Mouse (Mus musculus): ENCODE results near the gene Arhgef15.
A peak's percentile ranks its signal among the peaks of the same experiment; 100 is the strongest.

Arhgef15 gene

GRCm38 (mm10) chr11:68914566-68914965 lies 42.7 kb downstream of the Arhgef15 start:
- Histone ChIP-seq H3K27me3 (ENCODE audit: control insufficient read depth, insufficient read depth, low read length, poor library complexity, severe bottlenecking) (no peaks in the 10 kb centered on the region; the same call in 1 of the 2 replicates), H3K36me3 (ENCODE audit: control insufficient read depth, insufficient read depth, low read length, poor library complexity, severe bottlenecking) (no peaks in the 10 kb centered on the region)
- no peak for DNase-seq (ENCODE audit: low read depth, low spot score)

- no peaks in the 10 kb centered on the region for H3K36me3 ChIP-seq (ENCODE audit: control insufficient read depth, insufficient read depth, low read length, poor library complexity, severe bottlenecking)
- no peaks in the 10 kb centered on the region; the same call in 1 of the 2 replicates for H3K27me3 ChIP-seq (ENCODE audit: control insufficient read depth, insufficient read depth, low read length, poor library complexity, severe bottlenecking)
- DNase-seq (ENCODE audit: low read depth, low spot score) = no peak
These were observed 45.6 kb downstream of the Arhgef15 start for GRCm38 (mm10) chr11:68911531-68912177.

GRCm38 (mm10) chr11:68908846-68909503 lies 48.3 kb downstream of the Arhgef15 start:
- Histone ChIP-seq H3K27me3 (ENCODE audit: control insufficient read depth, insufficient read depth, low read length, poor library complexity, severe bottlenecking) (no peaks in the 10 kb centered on the region), H3K36me3 (ENCODE audit: control insufficient read depth, insufficient read depth, low read length, poor library complexity, severe bottlenecking) (peaks cover 6% of the 10 kb centered on the region)
- no peak for DNase-seq (ENCODE audit: low read depth, low spot score)

- DNase-seq (ENCODE audit: low read depth, low spot score) = no peak
- H3K27me3 ChIP-seq (ENCODE audit: control insufficient read depth, insufficient read depth, low read length, poor library complexity, severe bottlenecking) = no peaks in the 10 kb centered on the region
- H3K36me3 ChIP-seq (ENCODE audit: control insufficient read depth, insufficient read depth, low read length, poor library complexity, severe bottlenecking) = peaks cover 10% of the 10 kb centered on the region
These were observed 50.0 kb downstream of the Arhgef15 start for GRCm38 (mm10) chr11:68907251-68907650.

- no peaks in the 10 kb centered on the region for H3K27me3 ChIP-seq (ENCODE audit: control insufficient read depth, insufficient read depth, low read length, poor library complexity, severe bottlenecking)
- no peak for DNase-seq (ENCODE audit: low read depth, low spot score)
- peaks cover 10% of the 10 kb centered on the region for H3K36me3 ChIP-seq (ENCODE audit: control insufficient read depth, insufficient read depth, low read length, poor library complexity, severe bottlenecking)
These were observed 50.9 kb downstream of the Arhgef15 start for GRCm38 (mm10) chr11:68906461-68906790.

GRCm38 (mm10) chr11:68905665-68906460 lies 51.4 kb downstream of the Arhgef15 start:
- no peak for DNase-seq (ENCODE audit: low read depth, low spot score)
- peaks cover 10% of the 10 kb centered on the region for H3K36me3 ChIP-seq (ENCODE audit: control insufficient read depth, insufficient read depth, low read length, poor library complexity, severe bottlenecking)
- no peaks in the 10 kb centered on the region for H3K27me3 ChIP-seq (ENCODE audit: control insufficient read depth, insufficient read depth, low read length, poor library complexity, severe bottlenecking)

GRCm38 (mm10) chr11:68905138-68905531 lies 52.1 kb downstream of the Arhgef15 start:
- Histone ChIP-seq H3K27me3 (ENCODE audit: control insufficient read depth, insufficient read depth, low read length, poor library complexity, severe bottlenecking) (no peaks in the 10 kb centered on the region), H3K36me3 (ENCODE audit: control insufficient read depth, insufficient read depth, low read length, poor library complexity, severe bottlenecking) (peaks cover 10% of the 10 kb centered on the region)
- DNase-seq (ENCODE audit: low read depth, low spot score) = no peak

DNA sequence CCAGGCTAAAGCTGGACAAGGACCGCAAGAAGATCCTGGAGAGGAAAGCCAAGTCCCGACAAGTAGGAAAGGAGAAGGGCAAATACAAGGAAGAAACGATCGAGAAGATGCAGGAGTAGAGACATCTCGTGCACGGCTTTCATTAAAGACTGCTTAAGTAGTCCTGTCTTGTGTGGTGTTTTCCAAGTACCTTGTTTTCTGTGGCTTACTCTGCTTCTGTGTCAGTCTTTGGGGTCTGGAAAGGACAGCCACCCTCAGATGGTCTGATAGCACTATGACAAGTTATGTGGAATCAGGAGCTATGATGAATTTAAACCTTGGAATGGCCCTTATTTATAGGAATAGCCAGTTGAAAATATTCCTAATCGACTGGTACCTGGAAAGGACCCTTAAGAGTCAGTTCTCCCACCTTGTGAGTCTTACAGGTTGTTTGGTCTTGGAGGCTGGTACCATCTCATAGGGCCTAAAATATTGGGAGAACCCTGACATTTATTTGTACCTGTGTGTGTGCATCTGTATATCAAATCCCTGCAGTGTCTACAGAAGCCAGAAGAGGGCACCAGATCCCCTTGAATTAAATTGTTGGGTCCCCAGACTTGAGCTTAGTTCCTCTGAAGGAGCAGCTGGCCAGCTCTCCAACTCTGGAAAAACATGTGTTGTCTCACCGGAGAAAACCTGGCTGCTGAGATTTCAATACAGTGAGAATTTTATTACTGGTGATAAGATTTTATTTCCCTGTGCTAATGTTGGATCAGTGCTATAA lies 52.7 kb downstream of the Arhgef15 start:
- Histone ChIP-seq H3K36me3 (ENCODE audit: control insufficient read depth, insufficient read depth, low read length, poor library complexity, severe bottlenecking) (peaks cover 10% of the 10 kb centered on the region), H3K27me3 (ENCODE audit: control insufficient read depth, insufficient read depth, low read length, poor library complexity, severe bottlenecking) (no peaks in the 10 kb centered on the region)
- DNase-seq (ENCODE audit: low read depth, low spot score) = peak; percentile 83

- H3K27me3 ChIP-seq (ENCODE audit: control insufficient read depth, insufficient read depth, low read length, poor library complexity, severe bottlenecking) = no peaks in the 10 kb centered on the region
- peaks cover 10% of the 10 kb centered on the region for H3K36me3 ChIP-seq (ENCODE audit: control insufficient read depth, insufficient read depth, low read length, poor library complexity, severe bottlenecking)
- DNase-seq (ENCODE audit: low read depth, low spot score) = no peak
These were observed 53.5 kb downstream of the Arhgef15 start for GRCm38 (mm10) chr11:68903775-68904174.

DNA sequence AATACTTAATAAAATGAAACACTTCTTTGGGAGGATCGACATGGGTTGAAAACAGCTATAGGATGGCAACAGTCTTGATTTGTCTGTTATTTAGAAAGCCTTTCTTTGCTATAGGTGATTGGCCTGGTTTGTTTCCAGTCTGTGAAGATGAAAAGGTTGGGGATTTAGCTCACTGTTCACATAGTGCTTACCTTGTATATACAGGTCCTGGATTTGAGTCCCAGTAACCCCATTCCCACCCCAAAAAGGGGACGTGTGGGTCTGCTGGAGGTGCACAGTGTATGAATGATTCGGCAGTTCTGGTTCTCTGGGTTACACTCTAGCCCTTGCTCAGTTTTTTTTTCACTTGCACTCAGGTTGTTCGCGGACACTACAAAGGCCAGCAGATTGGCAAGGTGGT lies 54.5 kb downstream of the Arhgef15 start:
- no peaks in the 10 kb centered on the region for H3K27me3 ChIP-seq (ENCODE audit: control insufficient read depth, insufficient read depth, low read length, poor library complexity, severe bottlenecking)
- DNase-seq (ENCODE audit: low read depth, low spot score) = no peak
- peaks cover 10% of the 10 kb centered on the region for H3K36me3 ChIP-seq (ENCODE audit: control insufficient read depth, insufficient read depth, low read length, poor library complexity, severe bottlenecking)

GRCm38 (mm10) chr11:68902367-68902766 lies 54.9 kb downstream of the Arhgef15 start:
- DNase-seq (ENCODE audit: low read depth, low spot score) = no peak
- no peaks in the 10 kb centered on the region for H3K27me3 ChIP-seq (ENCODE audit: control insufficient read depth, insufficient read depth, low read length, poor library complexity, severe bottlenecking)
- H3K36me3 ChIP-seq (ENCODE audit: control insufficient read depth, insufficient read depth, low read length, poor library complexity, severe bottlenecking) = peaks cover 10% of the 10 kb centered on the region

DNA sequence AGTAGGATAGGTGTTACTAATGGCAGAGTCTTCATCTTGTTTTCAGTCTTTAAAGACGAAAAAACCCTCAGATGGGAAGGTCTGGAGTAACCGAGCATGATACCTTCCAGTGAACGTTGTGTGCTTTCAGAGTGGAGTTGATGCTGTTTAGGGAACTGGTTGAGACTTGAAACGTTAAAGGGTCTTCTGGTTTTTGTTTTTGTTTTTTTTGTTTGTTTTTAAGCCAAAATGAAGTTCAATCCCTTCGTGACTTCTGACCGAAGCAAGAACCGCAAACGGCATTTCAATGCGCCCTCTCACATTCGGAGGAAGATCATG lies 55.3 kb downstream of the Arhgef15 start:
- no peaks in the 10 kb centered on the region for H3K27me3 ChIP-seq (ENCODE audit: control insufficient read depth, insufficient read depth, low read length, poor library complexity, severe bottlenecking)
- DNase-seq (ENCODE audit: low read depth, low spot score) = no peak
- peaks cover 10% of the 10 kb centered on the region for H3K36me3 ChIP-seq (ENCODE audit: control insufficient read depth, insufficient read depth, low read length, poor library complexity, severe bottlenecking)

DNA sequence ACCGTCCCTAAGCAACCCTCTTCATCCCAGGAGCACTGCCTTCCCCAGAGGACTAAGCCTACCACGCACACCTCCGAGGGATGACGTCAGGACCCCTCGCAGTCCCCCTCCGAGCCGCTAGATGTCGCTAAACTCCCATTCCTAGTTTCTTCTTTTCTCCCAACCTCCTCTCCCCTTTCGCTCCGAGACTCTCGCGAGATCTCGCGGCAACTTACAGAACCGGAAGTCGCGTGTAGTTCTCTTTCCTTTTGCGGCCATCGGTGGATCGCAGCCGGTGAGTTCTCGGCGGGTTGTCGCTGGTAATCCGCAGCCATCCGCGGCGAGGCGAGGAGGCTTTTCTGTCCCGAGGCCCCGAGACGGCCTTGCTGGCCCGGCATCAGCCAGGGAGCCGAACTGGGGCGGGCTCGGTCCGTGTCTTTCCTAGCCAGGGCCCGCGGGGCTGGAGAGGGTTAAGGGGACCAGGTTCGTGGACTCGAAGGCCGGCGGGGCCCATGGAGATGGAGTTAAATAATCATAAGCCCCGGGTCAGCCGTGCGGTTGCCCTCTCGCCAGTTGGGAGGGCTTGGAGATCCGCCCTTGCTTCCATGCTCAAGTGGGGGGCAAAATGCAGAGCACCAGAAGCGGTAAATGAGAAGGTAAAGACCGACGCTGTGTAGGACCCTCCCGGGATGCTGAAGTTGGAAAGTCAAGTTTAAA lies 55.8 kb downstream of the Arhgef15 start, which contains the start of gene Rpl26:
Gene Rpl26, plus strand, starts transcription at position 233 of the 696 bp plus-strand sequence.
- DNase-seq (ENCODE audit: low read depth, low spot score) = peak; percentile 100
- Histone ChIP-seq H3K27me3 (ENCODE audit: control insufficient read depth, insufficient read depth, low read length, poor library complexity, severe bottlenecking) (no peaks in the 10 kb centered on the region), H3K36me3 (ENCODE audit: control insufficient read depth, insufficient read depth, low read length, poor library complexity, severe bottlenecking) (peaks cover 10% of the 10 kb centered on the region)
